Mouse (Mus musculus) Patski (cell line): ENCODE measurements around the gene Abhd16b. TPM values are rescaled to one million over a fixed set of nuclear protein-coding genes. Genes with fewer than 3 reads are reported as not detected.

Experiments
- ATAC-seq: fragments of 100-300 bp; one replicate; pipeline ENCODE4 v1.8.0; 2021
- CTCF ChIA-PET: fragments of 350-600 bp; sonication (Branson Sonifier 250); formaldehyde crosslinking; loops from one replicate; lab custom pipeline; 2022; ENCODE audit warnings: inconsistent platforms; lab: Charles Lee
- POLR2A ChIA-PET: fragments of 350-600 bp; sonication (Branson Sonifier 250); formaldehyde crosslinking; loops from one replicate; lab custom pipeline; 2022; ENCODE audit warnings: antibody characterized with exemption, inconsistent platforms; lab: Charles Lee
- DNase-seq: peaks from one replicate; pipeline ENCODE4 v3.0.0-alpha.2; 2011; ENCODE audit warnings: low read depth, low spot score
- H3K27me3 ChIP-seq: fragments of 371-371 bp; one replicate; pipeline ENCODE4 v1.5.1; 2021
- CTCF ChIP-seq: fragments of 100-300 bp; IDR thresholded peaks from one replicate; pipeline ENCODE4 v1.5.1; 2021
- in situ Hi-C: fragments of 300-500 bp; cut with MboI; formaldehyde crosslinking; loops from 3 replicates; pipeline ENCODE4 v1.11.1; 2018; ENCODE audit warnings: low pct_unique_long_range_greater_than_20kb, mixed read lengths
- polyA plus RNA-seq: library from polyadenylated mRNA; unstranded; gene quantifications from one replicate; pipeline ENCODE4 v1.2.3, GENCODE M21; 2021

Abhd16b gene
- polyA plus RNA-seq, 1 experiment from 2014 or later, result 1.0 TPM

DNA sequence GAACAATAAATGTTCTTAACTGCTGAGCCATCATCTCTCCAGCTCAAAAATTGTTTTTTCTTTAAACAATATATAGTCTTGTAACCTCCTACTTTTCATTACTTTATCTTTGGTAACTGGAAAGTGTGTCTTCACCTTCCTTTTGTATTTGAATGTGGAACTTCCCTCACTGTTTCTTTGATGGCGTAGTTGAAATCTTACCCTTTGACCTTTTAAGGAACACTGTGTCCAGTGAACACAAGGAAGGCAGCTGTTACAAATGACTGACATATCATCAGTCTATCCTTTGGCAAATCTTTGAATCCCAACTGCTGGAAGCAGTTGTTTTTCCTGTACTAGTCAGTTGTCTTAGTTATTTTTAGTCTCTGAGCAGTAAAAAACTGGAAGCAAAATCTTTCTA, 36.1 kb downstream of the Abhd16b start:
- DNase-seq (no peak), ATAC-seq (no peak)
- in situ Hi-C loops, result no loop called here
- POLR2A ChIA-PET, result interaction anchor here (0.6 kb wide), 1 partner anchor 125 kb away, joined by 3 read pairs; no protein-coding TSS in a partner anchor
- CTCF ChIA-PET, result interaction anchor here (1.2 to 2.5 kb wide), 2 partner anchors 11 to 39 kb away, joined by 4 to 7 read pairs; no protein-coding TSS in a partner anchor
- H3K27me3 ChIP-seq, result no peaks in the 10 kb centered on the region
- no peak for TF ChIP-seq CTCF

DNA sequence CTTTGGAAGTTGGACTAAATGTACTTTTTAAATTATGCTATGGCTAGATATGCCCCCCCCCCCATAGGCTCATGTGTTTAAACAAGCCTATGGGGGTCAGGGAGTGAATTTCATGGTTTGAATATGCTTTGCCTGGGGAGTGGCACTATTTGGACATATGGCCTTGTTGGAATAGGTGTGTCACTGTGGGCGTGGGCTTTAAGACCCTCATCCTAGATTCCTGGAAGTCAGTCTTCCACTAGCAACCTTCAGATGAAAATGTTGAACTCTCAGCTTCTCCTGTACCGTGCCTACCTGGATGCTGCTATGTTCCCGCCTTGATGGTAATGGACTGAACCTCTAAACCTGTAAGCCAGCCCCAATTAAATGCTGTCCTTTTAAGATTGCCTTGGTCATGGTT, 39.6 kb downstream of the Abhd16b start:
- ATAC-seq (no peak), DNase-seq (no peak)
- no peak for TF ChIP-seq CTCF
- CTCF ChIA-PET, result interaction anchor here (1.5 to 3.8 kb wide), 3 partner anchors 9 to 18 kb away, joined by 4 to 26 read pairs (median 6); no protein-coding TSS in a partner anchor
- H3K27me3 ChIP-seq, result no peaks in the 10 kb centered on the region
- POLR2A ChIA-PET, result interaction anchor here (0.9 kb wide), 1 partner anchor 13 kb away, joined by 3 read pairs; no protein-coding TSS in a partner anchor
- in situ Hi-C loops, result no loop called here

DNA sequence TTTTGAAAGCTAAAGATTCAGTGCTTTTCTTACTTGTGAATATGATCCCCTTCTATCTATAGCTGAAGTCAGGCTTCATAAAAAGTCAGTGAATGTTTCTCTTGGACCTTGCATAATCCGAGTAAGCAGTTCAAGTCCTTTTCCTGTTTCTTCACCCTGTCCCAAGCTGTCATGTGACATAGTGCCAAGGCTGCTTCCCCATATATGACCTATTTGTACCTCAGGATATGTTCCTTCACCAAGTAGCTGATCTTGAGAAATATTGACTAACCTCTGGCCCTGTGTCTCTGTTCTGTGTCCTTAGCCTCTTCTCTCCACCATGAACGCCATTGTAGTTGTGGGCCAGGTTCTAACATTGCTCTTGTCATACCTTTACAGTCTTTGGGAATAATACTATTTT, 43.4 kb downstream of the Abhd16b start:
- H3K27me3 ChIP-seq, result no peaks in the 10 kb centered on the region
- in situ Hi-C loops, result no loop called here
- TF ChIP-seq CTCF, result no peak
- DNase-seq (no peak), ATAC-seq (no peak)
- CTCF ChIA-PET, result interaction anchor here (0.9 to 3.8 kb wide), 2 partner anchors 13 to 17 kb away, joined by 3 to 26 read pairs; partner anchors contain the start of gene Dnajc5
- POLR2A ChIA-PET, result interaction anchor here (1.2 kb wide), 1 partner anchor 30 kb away, joined by 3 read pairs; no protein-coding TSS in a partner anchor

DNA sequence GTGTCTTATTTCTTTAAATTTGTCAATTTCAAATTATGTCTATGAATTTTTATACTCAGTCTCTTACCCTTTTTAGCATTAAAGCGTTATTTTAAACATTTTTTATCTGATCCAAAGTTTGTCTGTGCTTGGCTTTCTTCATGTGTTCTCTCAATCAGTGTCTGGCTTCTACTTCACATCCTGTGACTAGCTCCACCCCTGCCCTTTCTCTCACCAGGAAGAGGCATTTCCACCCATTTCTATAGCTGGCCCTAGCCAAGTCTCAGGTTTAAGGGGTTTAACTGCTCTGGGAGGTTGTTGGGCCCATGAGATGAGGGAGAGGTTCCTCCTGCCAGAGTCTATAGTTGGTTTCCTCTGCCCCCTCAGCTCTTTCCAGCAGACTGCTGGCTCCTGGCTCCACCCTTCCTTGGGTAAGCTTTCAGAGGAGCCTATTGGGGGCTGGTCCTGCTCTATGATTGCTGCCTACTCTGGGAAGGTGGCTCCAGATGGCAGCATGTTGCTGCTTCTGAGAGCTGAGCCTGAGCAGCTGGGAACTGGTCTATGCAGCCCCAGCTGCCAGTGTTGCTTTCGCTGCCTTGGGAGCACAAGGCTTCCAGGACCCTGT, 44.5 kb downstream of the Abhd16b start:
- in situ Hi-C loops, result no loop called here
- DNase-seq (no peak), ATAC-seq (no peak)
- ChIA-PET CTCF (interaction anchor here (0.8 to 1.4 kb wide), 4 partner anchors 11 to 31 kb away, joined by 3 to 5 read pairs (median 4); no protein-coding TSS in a partner anchor), POLR2A (interaction anchor here (0.7 to 1.2 kb wide), 2 partner anchors 10 to 28 kb away, joined by 3 read pairs; no protein-coding TSS in a partner anchor)
- TF ChIP-seq CTCF, result no peak
- H3K27me3 ChIP-seq, result no peaks in the 10 kb centered on the region

DNA sequence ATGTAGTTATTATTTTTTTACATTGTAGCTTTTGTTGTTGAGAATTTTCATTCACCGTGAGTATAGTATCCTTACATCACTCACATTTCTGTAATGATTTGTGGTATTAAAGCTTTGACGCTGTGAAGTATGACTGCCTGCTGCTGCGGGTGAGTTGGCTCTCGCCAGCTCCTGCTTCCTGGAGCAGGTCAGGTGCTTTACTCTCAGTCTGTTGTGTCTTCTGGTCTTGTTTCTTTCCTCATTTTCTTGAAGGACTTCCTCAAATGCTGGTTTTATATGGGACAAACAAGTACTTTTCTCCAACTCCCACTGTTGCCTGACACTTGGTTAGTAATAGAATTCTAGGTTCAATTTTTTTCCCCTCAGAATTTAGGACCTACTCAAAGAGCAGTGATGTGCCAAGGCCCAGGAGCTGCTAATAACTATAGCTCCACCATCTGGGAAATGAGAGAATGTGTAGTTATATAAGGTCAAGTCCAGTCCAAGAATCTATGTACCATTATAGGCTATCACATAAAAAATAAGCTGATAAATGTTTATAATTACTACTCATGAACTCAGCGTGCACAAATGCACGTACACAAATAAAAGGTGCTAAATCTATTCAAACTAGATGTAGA, 48.9 kb downstream of the Abhd16b start:
- no peaks in the 10 kb centered on the region for H3K27me3 ChIP-seq
- in situ Hi-C loops, result no loop called here
- CTCF ChIA-PET, result interaction anchor here (0.7 to 2.9 kb wide), 5 partner anchors 9 to 19 kb away, joined by 4 to 12 read pairs (median 4); no protein-coding TSS in a partner anchor
- DNase-seq (no peak), ATAC-seq (no peak)
- POLR2A ChIA-PET, result interaction anchor here (0.7 to 1.7 kb wide), 2 partner anchors 19 to 21 kb away, joined by 4 read pairs; no protein-coding TSS in a partner anchor
- no peak for TF ChIP-seq CTCF

Other genes starting within 250 kb of the Abhd16b start
- 21.3 TPM for gene Gmeb2, start 205.2 kb upstream of the Abhd16b start, polyA plus RNA-seq
- gene Stmn3, start 178.7 kb upstream of the Abhd16b start, polyA plus RNA-seq, result not detected
- gene Rtel1, start 173.5 kb upstream of the Abhd16b start, polyA plus RNA-seq, result 46.5 TPM
- 41.8 TPM for gene Zgpat, start 128.3 kb upstream of the Abhd16b start, polyA plus RNA-seq
- 44.8 TPM for gene Arfrp1, start 127.8 kb upstream of the Abhd16b start, polyA plus RNA-seq
- 22.7 TPM for gene Lime1, start 113.1 kb upstream of the Abhd16b start, polyA plus RNA-seq
- 9.4 TPM for gene Zbtb46, start 33.8 kb upstream of the Abhd16b start, polyA plus RNA-seq
- 179 TPM for gene Tpd52l2, start 3.9 kb downstream of the Abhd16b start, polyA plus RNA-seq
- gene Dnajc5, start 27.3 kb downstream of the Abhd16b start, polyA plus RNA-seq, result 110 TPM
- 116 TPM for gene Uckl1, start 91.7 kb downstream of the Abhd16b start, polyA plus RNA-seq
- 77.4 TPM for gene Prpf6, start 98.7 kb downstream of the Abhd16b start, polyA plus RNA-seq
- gene Zfp512b, start 99.6 kb downstream of the Abhd16b start, polyA plus RNA-seq, result 63.1 TPM
- 22.4 TPM for gene Samd10, start 106.0 kb downstream of the Abhd16b start, polyA plus RNA-seq
- gene Gm29797, start 163.8 kb downstream of the Abhd16b start, polyA plus RNA-seq, result 0.15 TPM
- gene Sox18, start 178.4 kb downstream of the Abhd16b start, polyA plus RNA-seq, result 0.04 TPM
- 22.9 TPM for gene Tcea2, start 187.1 kb downstream of the Abhd16b start, polyA plus RNA-seq
- 42.4 TPM for gene Rgs19, start 200.8 kb downstream of the Abhd16b start, polyA plus RNA-seq
- not detected for gene Lkaaear1, start 205.2 kb downstream of the Abhd16b start, polyA plus RNA-seq
- gene Oprl1, start 221.8 kb downstream of the Abhd16b start, polyA plus RNA-seq, result not detected